Mouse (Mus musculus): ENCODE results near the gene Hirip3.
"Not testable (repeated sequence)": the region's sequence is repeated elsewhere in the genome, so short reads cannot be mapped to it uniquely, and the experiment has no call there.

The Hirip3 gene

GRCm38 (mm10) chr7:126899781-126900180, 38.0 kb downstream of the Hirip3 start:
- not testable (repeated sequence) for DNase-seq (ENCODE audit: extremely low spot score, low read depth, low spot score)

GRCm38 (mm10) chr7:126905590-126905989, 43.8 kb downstream of the Hirip3 start:
- no peak for DNase-seq (ENCODE audit: extremely low spot score, low read depth, low spot score)

GRCm38 (mm10) chr7:126914844-126915243, 53.1 kb downstream of the Hirip3 start:
- no peak for DNase-seq (ENCODE audit: extremely low spot score, low read depth, low spot score)

Data from hindlimb bud, embryonic 11.5 days (tissue).